Mouse (Mus musculus) CH12.LX (cell line): ENCODE data around the gene Pamr1. TPM values are rescaled to one million over a fixed set of nuclear protein-coding genes. Genes with fewer than 3 reads are reported as not detected.

Source experiments
- DNase-seq: peaks from one replicate; pipeline ENCODE4 v3.0.0-alpha.2; 2013; ENCODE audit errors: extremely low read depth
- H3K27ac ChIP-seq: 2 replicates; pipeline ENCODE4 v1.5.1; 2012; ENCODE audit warnings: low read depth, mild to moderate bottlenecking, control low read depth, moderate library complexity; ENCODE audit not compliant: insufficient read depth
- H3K27me3 ChIP-seq: replicated peaks from 2 replicates; pipeline ENCODE3; 2012; ENCODE audit warnings: inconsistent platforms
- H3K36me3 ChIP-seq, 2 experiments: replicated peaks in 1 of 2; 2 replicates each; pipeline versions ENCODE3 to v1.6.1; 2012; ENCODE audit warnings: inconsistent platforms in 1 of 2, low read length in 1 of 2, mild to moderate bottlenecking in 1 of 2, mixed read lengths in 1 of 2, moderate library complexity in 1 of 2; ENCODE audit not compliant: control insufficient read depth in 1 of 2, insufficient read depth in 1 of 2
- H3K4me1 ChIP-seq, 2 experiments: 2 replicates each; pipeline ENCODE4 v1.6.1; 2012; ENCODE audit warnings: inconsistent platforms in 1 of 2, moderate library complexity in 1 of 2; ENCODE audit not compliant: insufficient read depth in 2 of 2, control insufficient read depth in 1 of 2
- H3K4me2 ChIP-seq: 2 replicates; pipeline ENCODE4 v1.6.1; 2012; ENCODE audit warnings: low read depth, mild to moderate bottlenecking, control low read depth; ENCODE audit not compliant: poor library complexity, insufficient read depth, severe bottlenecking
- H3K4me3 ChIP-seq, 3 experiments: fragments of 150-350 bp in 1 of 3; sonication (generic) in 1 of 3; replicated peaks in 1 of 3; 2 replicates each; pipeline versions ENCODE3 to v1.5.1; 2011 to 2012; ENCODE audit warnings: low read depth in 2 of 3, low read length in 2 of 3, mild to moderate bottlenecking in 2 of 3, moderate library complexity in 2 of 3, control low read depth in 1 of 3, improper control_type of control experiment in 1 of 3, inconsistent platforms in 1 of 3, mixed read lengths in 1 of 3; ENCODE audit not compliant: poor library complexity in 1 of 3
- H3K79me2 ChIP-seq: replicated peaks from 2 replicates; pipeline ENCODE4 v1.6.1; 2012; ENCODE audit warnings: mild to moderate bottlenecking, moderate library complexity; ENCODE audit not compliant: control insufficient read depth, poor library complexity, insufficient read depth, severe bottlenecking; ENCODE audit errors: extremely low read depth
- H3K9ac ChIP-seq: 2 replicates; pipeline ENCODE4 v1.6.1; 2012; ENCODE audit warnings: low read depth, mild to moderate bottlenecking, control low read depth, moderate library complexity; ENCODE audit not compliant: insufficient read depth
- H3K9me3 ChIP-seq: replicated peaks from 2 replicates; pipeline ENCODE3; 2012; ENCODE audit warnings: low read length, inconsistent platforms, mixed read lengths
- BHLHE40 ChIP-seq: IDR thresholded peaks from 2 replicates; pipeline ENCODE4 v1.6.1; 2011; ENCODE audit warnings: mild to moderate bottlenecking, low read depth, low read length, improper control_type of control experiment
- ELF1 ChIP-seq: IDR thresholded peaks from 2 replicates; pipeline ENCODE4 v1.6.1; 2014; ENCODE audit warnings: low read depth, mild to moderate bottlenecking, inconsistent platforms, low read length, improper control_type of control experiment
- EP300 ChIP-seq: IDR thresholded peaks from 2 replicates; pipeline ENCODE4 v1.6.1; 2011; ENCODE audit warnings: low read length, improper control_type of control experiment
- GABPA ChIP-seq: IDR thresholded peaks from 2 replicates; pipeline ENCODE4 v1.6.1; 2012; ENCODE audit warnings: low read depth, low read length, improper control_type of control experiment, inconsistent platforms; ENCODE audit not compliant: insufficient replicate concordance
- MAX ChIP-seq: IDR thresholded peaks from 2 replicates; pipeline ENCODE4 v1.6.1; 2011; ENCODE audit warnings: low read length, improper control_type of control experiment
- MAZ ChIP-seq: IDR thresholded peaks from 2 replicates; pipeline ENCODE4 v1.6.1; 2012; ENCODE audit warnings: low read depth, mild to moderate bottlenecking, inconsistent platforms, low read length, improper control_type of control experiment, moderate library complexity
- MYC ChIP-seq: IDR thresholded peaks from 2 replicates; pipeline ENCODE4 v1.6.1; 2011; ENCODE audit warnings: low read depth, mild to moderate bottlenecking, improper control_type of control experiment, low read length
- NELFE ChIP-seq: IDR thresholded peaks from 2 replicates; pipeline ENCODE4 v1.6.1; 2011; ENCODE audit warnings: low read depth, low read length, improper control_type of control experiment
- PAX5 ChIP-seq: IDR thresholded peaks from 2 replicates; pipeline ENCODE4 v1.6.1; 2012; ENCODE audit warnings: low read length, inconsistent platforms, mixed read lengths
- POLR2AphosphoS2 ChIP-seq: IDR thresholded peaks from 2 replicates; pipeline ENCODE4 v1.6.1; 2011; ENCODE audit warnings: low read depth, low read length, improper control_type of control experiment
- RAD21 ChIP-seq: IDR thresholded peaks from 2 replicates; pipeline ENCODE4 v1.6.1; 2011; ENCODE audit warnings: low read depth, mild to moderate bottlenecking, low read length, improper control_type of control experiment, moderate library complexity
- RCOR1 ChIP-seq: conservative IDR thresholded peaks from 2 replicates; pipeline ENCODE4 v1.6.1; 2012; ENCODE audit warnings: low read depth, mild to moderate bottlenecking, inconsistent platforms, low read length, improper control_type of control experiment
- TBP ChIP-seq: conservative IDR thresholded peaks from 2 replicates; pipeline ENCODE4 v1.6.1; 2011; ENCODE audit warnings: low read depth, low read length, improper control_type of control experiment
- UBTF ChIP-seq: IDR thresholded peaks from 2 replicates; pipeline ENCODE4 v1.6.1; 2012; ENCODE audit warnings: low read depth, mild to moderate bottlenecking, inconsistent platforms, low read length, improper control_type of control experiment, moderate library complexity
- ZC3H11A ChIP-seq: IDR thresholded peaks from 2 replicates; pipeline ENCODE4 v1.6.1; 2012; ENCODE audit warnings: low read depth, mild to moderate bottlenecking, inconsistent platforms, low read length, improper control_type of control experiment
- dilution Hi-C: fragments of 300-500 bp; cut with MboI; formaldehyde crosslinking; loops from 2 replicates; pipeline ENCODE4 v1.14.3; 2020; ENCODE audit warnings: low sequenced_read_pairs; ENCODE audit not compliant: extremely low pct_unique_long_range_greater_than_20kb, extremely low pct_ligation_motif_present
- in situ Hi-C: fragments of 300-500 bp; cut with MboI; formaldehyde crosslinking; loops from 3 replicates; pipeline ENCODE4 v1.14.3; 2019; ENCODE audit warnings: low sequenced_read_pairs, low pct_ligation_motif_present, low pct_unique_long_range_greater_than_20kb, mixed read lengths
- polyA plus RNA-seq: library from polyadenylated mRNA; unstranded; fragments of >175 nt; gene quantifications from 2 replicates; pipeline ENCODE4 v1.2.1, GENCODE M21; 2012; ENCODE audit warnings: low read depth; ENCODE audit not compliant: insufficient read length
- total RNA-seq, 2 experiments: library from RNA; depleted of rRNA; stranded (reverse); fragments of 300-350 nt in 1 of 2; fragments of >200 nt in 1 of 2; gene quantifications; 2 replicates each; pipeline ENCODE4 v1.2.3; 2012 to 2014

Pamr1 gene
- total and polyA plus RNA-seq, 3 experiments, result 0.08 to 0.28 (median 0.24) TPM

DNA sequence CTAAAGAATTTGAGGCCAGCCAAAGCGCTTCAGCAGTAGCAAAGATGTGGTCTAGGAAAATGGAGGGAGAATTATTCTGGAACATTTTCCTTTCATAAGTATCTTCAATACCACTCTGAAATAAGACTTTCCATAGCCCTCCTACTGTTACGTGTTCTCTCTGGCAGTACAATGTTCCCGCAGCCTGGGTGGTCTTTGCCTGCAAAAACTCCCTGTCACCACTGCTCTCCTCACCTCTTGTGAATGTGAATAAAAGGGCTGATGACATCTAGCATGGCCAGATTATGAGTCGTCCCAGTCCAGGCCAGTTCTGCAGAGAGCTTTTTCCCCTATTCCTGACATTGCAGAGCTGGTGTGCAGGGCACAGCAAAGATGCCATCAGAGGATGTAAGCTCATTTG, 16.4 kb upstream of the Pamr1 start:
- TF ChIP-seq TBP (no peak), MAX (no peak), GABPA (no peak), UBTF (no peak), RCOR1 (no peak), POLR2AphosphoS2 (no peak), ELF1 (no peak), ZC3H11A (no peak), MYC (no peak), PAX5 (no peak)
- in situ Hi-C loops, result no loop called here
- H3K4me1 ChIP-seq, result peaks cover 0 to 7% of the 10 kb centered on the region in 2 experiments; a peak in 1 of 4 replicates
- H3K79me2 ChIP-seq, result no peaks in the 10 kb centered on the region
- no peak for DNase-seq
- H3K4me2 ChIP-seq, result no peak overlapping the region
- H3K9me3 ChIP-seq, result no peaks in the 10 kb centered on the region
- H3K4me3 ChIP-seq, result no peak overlapping the region
- H3K27me3 ChIP-seq, result no peaks in the 10 kb centered on the region
- no peak overlapping the region for H3K27ac ChIP-seq
- no peaks in the 10 kb centered on the region for H3K36me3 ChIP-seq
- no peak overlapping the region for H3K9ac ChIP-seq
- dilution Hi-C loops, result no loop called here

GRCm38 (mm10) chr2:102536766-102537165, 13.0 kb upstream of the Pamr1 start:
- TF ChIP-seq RAD21 (no peak), EP300 (no peak), BHLHE40 (no peak), NELFE (no peak), MAZ (no peak)
- H3K4me2 ChIP-seq, result no peak overlapping the region
- H3K4me3 ChIP-seq, result no peak overlapping the region
- no peaks in the 10 kb centered on the region for H3K9me3 ChIP-seq
- no peaks in the 10 kb centered on the region for H3K27me3 ChIP-seq
- no peaks in the 10 kb centered on the region for H3K79me2 ChIP-seq
- dilution Hi-C loops, result no loop called here
- H3K9ac ChIP-seq, result no peak overlapping the region
- H3K27ac ChIP-seq, result no peak overlapping the region
- no peaks in the 10 kb centered on the region for H3K36me3 ChIP-seq
- in situ Hi-C loops, result no loop called here
- DNase-seq, result no peak
- H3K4me1 ChIP-seq, result peaks cover 0 to 5% of the 10 kb centered on the region in 2 experiments; a peak in 1 of 4 replicates
